Mouse (Mus musculus) monocyte, adult 5-6 weeks (primary cell): ENCODE results near the gene Lrrc4c. TPM values are rescaled to one million over a fixed set of nuclear protein-coding genes. Genes with fewer than 3 reads are reported as not detected.

Experiments
- ATAC-seq: fragments of 153-309, 156-312 bp; replicated peaks from 2 replicates; pipeline ENCODE4 v1.8.0; 2017; ENCODE audit warnings: mild to moderate bottlenecking; ENCODE audit not compliant: low TSS enrichment, insufficient number of reproducible peaks, severe bottlenecking, poor library complexity, low FRiP score
- total RNA-seq: library from RNA; stranded (forward); fragments of 200-1000, 200-491, 200-594 nt; gene quantifications from 3 replicates; pipeline ENCODE4 v1.2.3, GENCODE M21; 2017

Lrrc4c gene
- total RNA-seq, 1 experiment from 2014 or later = not detected

GRCm38 (mm10) chr2:97652711-97653110 lies 1334.7 kb downstream of the Lrrc4c start:
- no peak for ATAC-seq
